Comparison of ENCODE assay signal across 16 mouse cellular contexts in the genomic region with DNA sequence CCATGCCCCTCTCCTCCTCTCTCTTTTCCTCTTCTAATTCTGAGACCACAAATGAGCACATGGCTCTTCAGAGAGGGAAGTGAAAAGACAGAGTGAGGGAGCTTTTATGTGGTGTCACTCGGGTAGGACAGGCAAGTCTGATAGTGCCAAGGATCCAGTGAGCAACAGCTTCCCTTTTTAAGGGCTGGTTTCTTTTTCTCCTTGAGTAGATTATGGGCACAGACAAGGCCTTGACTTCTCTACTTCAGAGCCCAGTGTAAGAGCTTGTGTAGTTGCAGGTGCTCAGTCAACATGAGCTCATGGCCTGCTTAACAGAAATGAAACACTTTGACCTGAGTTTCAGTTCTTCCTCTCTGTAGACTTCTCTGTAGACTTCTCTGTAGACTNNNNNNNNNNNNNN. TPM values are rescaled to one million over a fixed set of nuclear protein-coding genes. Genes with fewer than 3 reads are reported as not detected.
DNase-seq lines count a peak whose midpoint lies in the region; ATAC-seq lines count a peak whose summit lies in the region.
"Had no signal": no experiment of that assay in that cellular context is flagged by ENCODE, and none has a peak within 500 bp of the region (broad histone marks: within the 10 kb centered on the region; RNA-seq: fewer than 3 reads in every experiment).

No protein-coding gene starts in this region.

- no peaks in the 10 kb centered on the region for H3K4me1 ChIP-seq in neural tube, embryonic 15.5 days
- H3K4me1 ChIP-seq: embryonic facial prominence, embryonic 12.5 days; forebrain, embryonic 13.5 days; limb, embryonic 15.5 days; midbrain, embryonic 12.5 days had no signal

- DNase-seq in layer of hippocampus, adult 9-11 months = peak; percentile 44
- no peak for DNase-seq in layer of hippocampus, postnatal 36 days
- DNase-seq in induced T-regulatory cell, adult 2 months (ENCODE audit: low read depth) = peak; percentile 78
- peak; percentile 17 for DNase-seq in telencephalon, adult 2 months (ENCODE audit: low read depth, low spot score)
- no peak for DNase-seq in ovary, adult 18-20 months (ENCODE audit: low spot score)
- DNase-seq in embryo, embryonic 10 days (ENCODE audit: low spot score) = no peak
- DNase-seq: cerebellum, adult 18-20 months had no signal

- H3K36me3 ChIP-seq in neural tube, embryonic 15.5 days = no peaks in the 10 kb centered on the region
- H3K36me3 ChIP-seq: embryonic facial prominence, embryonic 12.5 days; limb, embryonic 15.5 days; midbrain, embryonic 12.5 days had no signal

- H3K9me3 ChIP-seq in neural tube, embryonic 15.5 days (replicated peaks) = no peaks in the 10 kb centered on the region
- H3K9me3 ChIP-seq: embryonic facial prominence, embryonic 12.5 days; forebrain, embryonic 13.5 days; limb, embryonic 15.5 days; midbrain, embryonic 12.5 days had no signal

- no peak overlapping the region for H3K4me2 ChIP-seq in neural tube, embryonic 15.5 days
- H3K4me2 ChIP-seq: embryonic facial prominence, embryonic 12.5 days; forebrain, embryonic 13.5 days; limb, embryonic 15.5 days; midbrain, embryonic 12.5 days had no signal

- peak; percentile 42 for ATAC-seq in CD4-positive, CD25-positive, alpha-beta regulatory T cell, adult 4 months
- ATAC-seq in neural tube, embryonic 15.5 days (ENCODE audit: low FRiP score) = no peak
- ATAC-seq: forebrain, embryonic 13.5 days; hindbrain, postnatal 0 days had no signal

- H3K27ac ChIP-seq in neural tube, embryonic 15.5 days (replicated peaks) = no peak overlapping the region
- H3K27ac ChIP-seq: embryonic facial prominence, embryonic 12.5 days; forebrain, embryonic 13.5 days; hindbrain, postnatal 0 days; limb, embryonic 15.5 days; midbrain, embryonic 12.5 days had no signal

- H3K27me3 ChIP-seq in neural tube, embryonic 15.5 days (replicated peaks) = no peaks in the 10 kb centered on the region
- H3K27me3 ChIP-seq: embryonic facial prominence, embryonic 12.5 days; forebrain, embryonic 13.5 days; limb, embryonic 15.5 days; midbrain, embryonic 12.5 days had no signal

- H3K4me3 ChIP-seq in neural tube, embryonic 15.5 days (replicated peaks) = no peak overlapping the region
- H3K4me3 ChIP-seq: embryonic facial prominence, embryonic 12.5 days; forebrain, embryonic 13.5 days; limb, embryonic 15.5 days; midbrain, embryonic 12.5 days had no signal

- 79% methylated on average over 1 of the region's 1 CpGs for WGBS in neural tube, embryonic 15.5 days

- H3K9ac ChIP-seq in neural tube, embryonic 15.5 days (replicated peaks) = no peak overlapping the region
- H3K9ac ChIP-seq: embryonic facial prominence, embryonic 12.5 days; forebrain, embryonic 13.5 days; limb, embryonic 15.5 days; midbrain, embryonic 12.5 days had no signal

RNA-seq across cellular contexts. Expression of a gene that starts 5.5 kb away (rescaled TPM):
- under 1 TPM; 0.10 to 0.35 TPM for total RNA-seq in layer of hippocampus, postnatal 36 days (2021)
- 100 to 1,000 TPM; 347 to 420 TPM for polyA plus RNA-seq in CD4-positive, CD25-positive, alpha-beta regulatory T cell, adult 4 months (2017; shearing (Covaris generic))
- polyA plus RNA-seq in neural tube, embryonic 15.5 days (2015; fragmentation: Nextera tagmentation; extraction: Ambion mirVana) = 26.4 TPM in 1 of 2 replicates, not detected in the other
- total RNA-seq: hindbrain, postnatal 0 days had no signal
- polyA plus RNA-seq: embryonic facial prominence, embryonic 12.5 days; forebrain, embryonic 13.5 days; limb, embryonic 15.5 days; neural tube, embryonic 14.5 days had no signal

RNA-seq across cellular contexts. Expression of a gene that starts 11.1 kb away (rescaled TPM):
- total RNA-seq in layer of hippocampus, postnatal 36 days (2021) = not detected
- not detected for polyA plus RNA-seq in CD4-positive, CD25-positive, alpha-beta regulatory T cell, adult 4 months (2017; shearing (Covaris generic))
- polyA plus RNA-seq in neural tube, embryonic 15.5 days (2015; fragmentation: Nextera tagmentation; extraction: Ambion mirVana) = not detected in 2 replicates
- total RNA-seq: heart, adult 18-20 months; hindbrain, postnatal 0 days had no signal
- polyA plus RNA-seq: embryonic facial prominence, embryonic 12.5 days; forebrain, embryonic 13.5 days; hindbrain, postnatal 0 days; limb, embryonic 15.5 days; midbrain, embryonic 12.5 days; neural tube, embryonic 14.5 days had no signal

RNA-seq across cellular contexts. Expression of a gene that starts 33.2 kb away (rescaled TPM):
- total RNA-seq in layer of hippocampus, postnatal 36 days (2021) = 10 to 100 TPM; 72.4 to 86.0 TPM
- polyA plus RNA-seq in CD4-positive, CD25-positive, alpha-beta regulatory T cell, adult 4 months (2017; shearing (Covaris generic)) = 10 to 100 TPM; 34.7 TPM
- 127 and 138 TPM in 2 replicates for polyA plus RNA-seq in neural tube, embryonic 15.5 days (2015; fragmentation: Nextera tagmentation; extraction: Ambion mirVana)

Comparison
In these comparisons a context has a peak if more than half of its experiments do, and no peak if none do; other contexts are left out.
1. DNase-seq: peak in layer of hippocampus, adult 9-11 months (single experiment), induced T-regulatory cell, adult 2 months (single experiment) and telencephalon, adult 2 months (single experiment); none in layer of hippocampus, postnatal 36 days (0 of 2), ovary, adult 18-20 months (single experiment) and embryo, embryonic 10 days (single experiment).
2. RNA of a gene that starts 5.5 kb away (polyA plus RNA-seq): 347 to 420 TPM in CD4-positive, CD25-positive, alpha-beta regulatory T cell, adult 4 months; 26.4 TPM in neural tube, embryonic 15.5 days; every median in the first group is over 10 times any median in the second.